Mouse (Mus musculus) liver, embryonic 15.5 days (tissue): ENCODE data around the gene Fam47e. TPM values are rescaled to one million over a fixed set of nuclear protein-coding genes. Genes with fewer than 3 reads are reported as not detected.
"Not testable (repeated sequence)": the region's sequence is repeated elsewhere in the genome, so short reads cannot be mapped to it uniquely, and the experiment has no call there.

Experiments
- ATAC-seq: fragments of 200-750 bp; cut with Nextera tagmentation; 2 replicates; pipeline ENCODE4 v1.8.0; 2017; ENCODE audit warnings: moderate number of reproducible peaks, mild to moderate bottlenecking, moderate library complexity; ENCODE audit not compliant: insufficient read depth
- H3K27ac ChIP-seq: fragments of 300-500 bp; sonication (generic); replicated peaks from 2 replicates; pipeline ENCODE4 v1.5.1; 2015; ENCODE audit warnings: mild to moderate bottlenecking, inconsistent platforms
- H3K27me3 ChIP-seq: fragments of 300-500 bp; sonication (generic); 2 replicates; pipeline ENCODE4 v1.6.1; 2015; ENCODE audit warnings: mild to moderate bottlenecking, inconsistent platforms
- H3K36me3 ChIP-seq: fragments of 300-500 bp; sonication (generic); replicated peaks from 2 replicates; pipeline ENCODE4 v1.6.1; 2015; ENCODE audit warnings: moderate library complexity, mild to moderate bottlenecking, inconsistent platforms
- H3K4me1 ChIP-seq: fragments of 300-500 bp; sonication (generic); replicated peaks from 2 replicates; pipeline ENCODE4 v1.6.1; 2015; ENCODE audit warnings: inconsistent platforms
- H3K4me2 ChIP-seq: fragments of 300-500 bp; sonication (generic); 2 replicates; pipeline ENCODE4 v1.6.1; 2015; ENCODE audit warnings: moderate library complexity, mild to moderate bottlenecking, inconsistent platforms
- H3K4me3 ChIP-seq: fragments of 300-500 bp; sonication (generic); replicated peaks from 2 replicates; pipeline ENCODE4 v1.5.1; 2015; ENCODE audit warnings: mild to moderate bottlenecking, inconsistent platforms
- H3K9ac ChIP-seq: fragments of 300-500 bp; sonication (generic); 2 replicates; pipeline ENCODE4 v1.6.1; 2015; ENCODE audit warnings: moderate library complexity, mild to moderate bottlenecking, inconsistent platforms
- H3K9me3 ChIP-seq: fragments of 300-500 bp; sonication (generic); replicated peaks from 2 replicates; pipeline ENCODE4 v1.6.1; 2016; ENCODE audit warnings: inconsistent platforms
- WGBS: fragments of 180-500 bp; shearing (Covaris S2); methylation state at CpG from one replicate; pipeline ENCODE4 v1.1.7; 2015; ENCODE audit warnings: mixed read lengths; ENCODE audit not compliant: insufficient replicate concordance; 5-methylcytosine and 5-hydroxymethylcytosine counted together
- polyA plus RNA-seq: library from polyadenylated mRNA; unstranded; fragments of >200 nt; fragmentation: Nextera tagmentation; extraction: Ambion mirVana; gene quantifications from 2 replicates; pipeline ENCODE4 v1.2.1, GENCODE M21; 2015

The Fam47e gene
- polyA plus RNA-seq = 4.6 and 7.8 TPM in 2 replicates

DNA sequence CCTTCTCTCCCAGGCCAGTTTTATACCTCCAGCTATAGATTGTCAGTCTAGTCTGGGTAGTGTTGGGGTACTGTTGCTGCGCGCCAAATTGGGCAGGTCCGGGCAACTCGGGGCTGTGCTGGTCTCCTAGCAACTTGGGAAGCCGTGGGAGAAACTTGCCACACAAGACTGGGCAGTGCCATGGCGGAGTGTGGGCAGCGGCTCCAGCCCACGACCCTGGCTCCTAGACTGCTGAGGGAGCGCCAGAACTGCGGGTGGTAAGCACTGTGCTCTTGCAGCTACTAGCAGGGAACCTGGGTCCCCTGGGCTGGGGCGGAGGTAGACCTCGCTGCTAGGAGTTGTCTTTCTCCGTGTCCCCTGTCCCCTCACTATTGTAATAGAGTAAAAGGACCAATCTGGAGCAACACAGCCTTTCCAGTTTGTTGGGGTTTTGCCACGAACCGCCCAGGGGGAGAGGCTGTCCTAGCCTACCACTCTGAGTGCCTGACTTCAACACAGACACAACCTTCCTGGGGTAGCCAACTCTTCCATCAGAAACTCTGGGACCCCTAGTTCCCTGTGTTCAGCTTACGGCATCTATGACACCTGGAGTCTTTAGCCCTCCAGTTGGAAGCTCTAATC lies at the start of gene Fam47e:
Gene Fam47e (plus strand): TSS at position 179 of the 621 bp plus-strand sequence.
- Histone ChIP-seq H3K27me3 (no peaks in the 10 kb centered on the region), H3K4me2 (no peak within 1 kb of the TSS), H3K4me3 (no peak within 1 kb of the TSS), H3K9me3 (no peaks in the 10 kb centered on the region), H3K4me1 (no peaks in the 10 kb centered on the region), H3K36me3 (no peaks in the 10 kb centered on the region), H3K27ac (no peak within 1 kb of the TSS), H3K9ac (no peak within 1 kb of the TSS)
- 67% methylated on average over 16 of the region's 16 CpGs for WGBS
- ATAC-seq = no peak

DNA sequence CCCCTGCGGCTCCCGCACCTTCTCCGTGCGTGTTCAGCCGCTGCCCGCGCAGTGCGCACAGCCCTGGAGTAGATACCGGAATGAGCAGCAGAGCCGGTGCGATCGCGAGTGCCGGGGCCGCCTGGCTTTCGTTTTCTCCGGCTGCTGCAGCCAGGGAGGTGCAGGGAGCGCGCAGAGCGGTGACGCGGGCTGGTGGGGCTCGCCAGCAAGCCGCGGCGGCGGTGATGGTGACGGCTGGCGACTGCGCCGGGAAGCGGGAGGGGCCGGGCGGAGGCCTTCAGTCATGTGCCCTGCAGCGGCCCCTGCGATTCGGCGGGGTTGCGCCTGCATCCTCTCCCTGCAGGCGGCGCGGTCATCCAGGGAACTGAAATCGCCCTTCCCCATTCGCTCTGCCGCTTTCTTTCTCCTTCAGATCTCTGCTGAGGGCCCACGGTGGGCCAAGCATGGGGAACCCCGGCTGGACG lies 49.4 kb upstream of the Fam47e start:
- H3K4me2 ChIP-seq = peak overlapping the region; percentile 77
- H3K27me3 ChIP-seq = no peaks in the 10 kb centered on the region
- peak overlapping the region; percentile 87 for H3K27ac ChIP-seq
- under 1% methylated on average over 47 of the region's 48 CpGs for WGBS
- ATAC-seq = peak; percentile 92
- H3K4me3 ChIP-seq = peak overlapping the region; percentile 75
- no peaks in the 10 kb centered on the region for H3K9me3 ChIP-seq
- H3K4me1 ChIP-seq = peaks cover 25% of the 10 kb centered on the region
- H3K36me3 ChIP-seq = no peaks in the 10 kb centered on the region
- H3K9ac ChIP-seq = peak overlapping the region; percentile 63

DNA sequence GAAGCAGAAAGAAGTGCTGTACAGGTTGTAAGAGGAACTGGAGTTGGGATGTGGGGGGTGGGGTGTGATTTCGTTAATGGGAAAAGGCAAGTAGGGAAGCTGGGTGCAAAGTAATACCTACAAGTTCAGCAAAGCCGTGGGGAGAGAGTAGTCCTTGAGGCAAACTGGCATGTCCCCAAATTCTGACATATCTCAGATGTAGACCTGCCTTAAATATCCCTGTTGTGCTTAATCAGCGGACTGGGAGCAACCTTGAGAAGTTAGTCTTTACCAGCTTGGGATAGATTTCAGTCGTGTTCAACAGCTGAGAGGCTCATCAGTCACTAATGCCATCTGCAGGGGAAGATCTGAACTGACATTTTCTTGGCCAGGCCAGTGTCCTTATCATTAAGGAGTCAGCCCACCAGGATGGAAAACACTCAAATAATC lies 48.6 kb upstream of the Fam47e start:
- WGBS = 10% methylated on average over 4 of the region's 4 CpGs
- Histone ChIP-seq H3K27ac (no peak overlapping the region), H3K36me3 (no peaks in the 10 kb centered on the region), H3K9me3 (no peaks in the 10 kb centered on the region), H3K4me3 (peak overlapping the region; percentile 75), H3K9ac (no peak overlapping the region), H3K4me1 (peaks cover 25% of the 10 kb centered on the region), H3K27me3 (no peaks in the 10 kb centered on the region), H3K4me2 (peak overlapping the region; percentile 77)
- no peak for ATAC-seq

- peak within 1 kb of the TSS; percentile 75 for H3K4me3 ChIP-seq
- H3K36me3 ChIP-seq = no peaks in the 10 kb centered on the region
- H3K9ac ChIP-seq = no peak within 1 kb of the TSS
- no peak for ATAC-seq
- H3K27ac ChIP-seq = peak within 1 kb of the TSS; percentile 51; the same call in 1 of the 2 replicates
- H3K4me2 ChIP-seq = peak within 1 kb of the TSS; percentile 77
- H3K9me3 ChIP-seq = no peaks in the 10 kb centered on the region
- peaks cover 25% of the 10 kb centered on the region for H3K4me1 ChIP-seq
- H3K27me3 ChIP-seq = no peaks in the 10 kb centered on the region
Measured at GRCm38 (mm10) chr5:92506733-92507132, 48.1 kb upstream of the Fam47e start, which contains the start of gene Scarb2. Gene Scarb2, minus strand, starts transcription at chr5:92506833.

GRCm38 (mm10) chr5:92508853-92509252 lies 46.0 kb upstream of the Fam47e start:
- H3K4me1 ChIP-seq = peaks cover 17% of the 10 kb centered on the region
- H3K27ac ChIP-seq = no peak overlapping the region
- no peak overlapping the region for H3K4me3 ChIP-seq
- no peak for ATAC-seq
- H3K9ac ChIP-seq = no peak overlapping the region
- no peaks in the 10 kb centered on the region for H3K36me3 ChIP-seq
- no peaks in the 10 kb centered on the region for H3K9me3 ChIP-seq
- no peak overlapping the region for H3K4me2 ChIP-seq
- 18% methylated on average over 5 of the region's 5 CpGs for WGBS
- H3K27me3 ChIP-seq = no peaks in the 10 kb centered on the region

GRCm38 (mm10) chr5:92511256-92511655 lies 43.6 kb upstream of the Fam47e start:
- ATAC-seq = no peak
- Histone ChIP-seq H3K4me2 (no peak overlapping the region), H3K9me3 (no peaks in the 10 kb centered on the region), H3K4me1 (peaks cover 1% of the 10 kb centered on the region), H3K36me3 (no peaks in the 10 kb centered on the region), H3K27ac (no peak overlapping the region), H3K9ac (no peak overlapping the region), H3K4me3 (no peak overlapping the region), H3K27me3 (no peaks in the 10 kb centered on the region)

DNA sequence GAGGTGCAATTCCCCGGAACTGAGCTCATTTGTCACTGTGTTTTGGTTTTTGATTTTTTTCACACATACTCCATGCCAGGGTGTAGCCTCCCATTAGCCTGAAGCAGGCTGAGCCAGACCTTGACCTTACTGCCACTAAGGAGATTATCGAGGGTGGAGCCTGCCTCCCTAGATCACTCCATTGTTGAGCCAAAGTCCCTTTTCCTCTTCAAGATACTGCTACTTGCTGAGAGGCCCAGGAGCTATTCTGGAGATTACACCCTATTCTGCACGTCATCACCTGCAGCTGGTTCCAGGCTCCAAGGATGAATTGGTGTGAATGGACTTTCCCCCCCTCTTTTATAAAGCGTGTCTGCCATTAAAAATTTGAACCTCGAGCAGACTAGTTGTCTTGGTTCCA lies 42.8 kb upstream of the Fam47e start:
- no peak overlapping the region for H3K9ac ChIP-seq
- no peaks in the 10 kb centered on the region for H3K36me3 ChIP-seq
- H3K4me3 ChIP-seq = no peak overlapping the region
- WGBS = 72% methylated on average over 5 of the region's 5 CpGs
- ATAC-seq = no peak
- H3K4me1 ChIP-seq = no peaks in the 10 kb centered on the region
- no peak overlapping the region for H3K27ac ChIP-seq
- H3K27me3 ChIP-seq = no peaks in the 10 kb centered on the region
- no peaks in the 10 kb centered on the region for H3K9me3 ChIP-seq
- no peak overlapping the region for H3K4me2 ChIP-seq

DNA sequence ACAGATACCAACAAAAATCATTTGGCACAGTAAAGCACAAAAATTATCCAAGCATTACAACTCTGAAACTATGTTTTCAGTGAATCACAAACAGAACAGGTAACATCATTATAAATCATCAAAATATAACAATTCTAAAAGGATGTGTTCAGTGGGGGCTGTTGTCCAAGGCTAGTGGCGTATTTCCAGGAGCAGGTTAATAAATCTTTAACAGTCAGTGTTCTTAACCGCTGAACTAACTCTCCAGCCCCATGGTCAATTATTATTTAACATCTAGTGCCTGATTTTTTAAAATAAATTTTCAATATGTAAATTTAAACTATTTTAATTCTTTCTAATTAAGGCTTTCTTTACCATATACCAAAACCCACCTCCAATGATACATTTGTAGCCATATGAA lies 33.7 kb upstream of the Fam47e start:
- not testable (repeated sequence) for H3K36me3 ChIP-seq, H3K9me3 ChIP-seq, H3K27me3 ChIP-seq, H3K4me3 ChIP-seq, H3K9ac ChIP-seq, ATAC-seq, H3K4me1 ChIP-seq, H3K4me2 ChIP-seq, H3K27ac ChIP-seq
- WGBS = 64% methylated on average over 2 of the region's 2 CpGs

DNA sequence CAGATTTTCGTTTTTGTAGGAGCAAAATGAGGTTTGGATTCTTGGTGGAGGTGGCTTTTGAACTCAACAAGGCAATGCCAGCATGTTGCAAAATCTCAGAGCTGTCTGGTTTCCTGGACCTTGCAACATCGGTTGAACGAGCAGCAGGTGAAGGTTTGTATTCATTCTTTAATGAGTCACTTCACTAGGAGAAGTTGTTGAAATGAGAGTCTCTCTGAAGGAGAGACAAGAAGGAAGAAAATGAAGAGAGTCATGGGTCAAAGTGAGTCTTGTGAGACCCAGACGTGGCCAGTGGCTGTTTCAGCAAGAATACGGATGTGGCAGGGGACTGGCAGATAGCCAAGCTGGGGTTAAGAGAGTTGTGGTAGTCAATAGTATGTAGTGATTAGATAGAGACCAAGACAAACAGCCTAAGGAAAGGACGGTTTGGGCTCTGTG lies 30.0 kb upstream of the Fam47e start:
- H3K27ac ChIP-seq = peak overlapping the region; percentile 38
- ATAC-seq = no peak
- peak overlapping the region; percentile 14 for H3K4me2 ChIP-seq
- no peaks in the 10 kb centered on the region for H3K4me1 ChIP-seq
- no peaks in the 10 kb centered on the region for H3K27me3 ChIP-seq
- 23% methylated on average over 6 of the region's 6 CpGs for WGBS
- no peaks in the 10 kb centered on the region for H3K36me3 ChIP-seq
- no peak overlapping the region for H3K9ac ChIP-seq
- H3K9me3 ChIP-seq = no peaks in the 10 kb centered on the region
- H3K4me3 ChIP-seq = no peak overlapping the region

- no peak overlapping the region for H3K4me3 ChIP-seq
- H3K27me3 ChIP-seq = no peaks in the 10 kb centered on the region
- WGBS = 42% methylated on average over 4 of the region's 4 CpGs
Measured at GRCm38 (mm10) chr5:92539698-92540097, 15.2 kb upstream of the Fam47e start.

DNA sequence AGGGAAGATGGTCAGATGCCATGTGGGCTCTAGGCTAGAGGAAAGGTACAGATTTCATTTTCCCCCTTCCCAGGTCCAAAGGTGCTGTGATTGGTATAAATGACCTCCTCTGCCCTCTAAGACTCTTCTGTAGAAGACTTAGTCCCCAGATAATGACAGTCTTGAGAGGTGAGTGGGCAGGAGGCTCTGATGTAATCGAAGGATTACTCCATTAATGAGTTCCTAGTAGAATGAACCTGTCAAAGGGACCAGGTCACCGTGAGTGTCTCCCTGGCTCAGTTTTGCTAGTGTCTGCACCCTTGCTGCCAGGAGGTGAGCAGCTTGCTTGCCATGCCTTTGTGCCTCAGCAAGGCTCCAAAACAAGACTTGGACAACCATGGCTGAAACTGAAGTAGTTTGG lies 2.3 kb upstream of the Fam47e start:
- no peaks in the 10 kb centered on the region for H3K36me3 ChIP-seq
- WGBS = 57% methylated on average over 2 of the region's 2 CpGs
- no peak overlapping the region for H3K27ac ChIP-seq

More at GRCm38 (mm10) chr5:92539698-92540097, 15.2 kb upstream of the Fam47e start:
- H3K27ac ChIP-seq = no peak overlapping the region
- H3K36me3 ChIP-seq = no peaks in the 10 kb centered on the region
- no peaks in the 10 kb centered on the region for H3K4me1 ChIP-seq
- H3K9me3 ChIP-seq = no peaks in the 10 kb centered on the region
- no peak for ATAC-seq
- H3K9ac ChIP-seq = no peak overlapping the region
- no peak overlapping the region for H3K4me2 ChIP-seq

DNA sequence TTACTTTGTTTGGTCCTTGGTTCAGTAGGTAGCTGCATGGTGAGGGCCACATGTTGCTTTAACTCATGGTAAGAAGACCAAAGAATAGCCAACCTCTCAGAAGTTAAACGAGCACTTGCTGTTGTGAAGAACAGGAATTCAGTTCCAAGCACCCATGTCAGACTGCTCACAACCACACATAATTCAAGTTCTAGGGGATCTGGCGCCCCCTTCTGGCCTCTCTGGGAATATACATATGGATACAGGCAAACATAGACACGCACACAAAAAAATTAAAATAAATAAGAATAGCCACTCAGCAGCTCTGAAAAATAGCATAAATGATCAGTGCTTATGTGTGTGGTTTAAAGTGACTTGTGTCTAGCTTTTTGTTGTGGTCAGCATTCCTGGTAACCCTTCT lies 930 bp upstream of the Fam47e start:
- Histone ChIP-seq H3K27ac (no peak overlapping the region), H3K36me3 (no peaks in the 10 kb centered on the region), H3K4me2 (no peak overlapping the region), H3K4me3 (no peak overlapping the region), H3K27me3 (no peaks in the 10 kb centered on the region), H3K9ac (no peak overlapping the region), H3K4me1 (no peaks in the 10 kb centered on the region), H3K9me3 (no peaks in the 10 kb centered on the region)
- 50% methylated on average over 3 of the region's 3 CpGs for WGBS
- no peak for ATAC-seq

More for the DNA sequence above, 2.3 kb upstream of the Fam47e start:
- no peak overlapping the region for H3K4me2 ChIP-seq
- H3K4me1 ChIP-seq = no peaks in the 10 kb centered on the region
- no peak overlapping the region for H3K4me3 ChIP-seq
- no peaks in the 10 kb centered on the region for H3K9me3 ChIP-seq
- ATAC-seq = no peak
- H3K27me3 ChIP-seq = no peaks in the 10 kb centered on the region
- no peak overlapping the region for H3K9ac ChIP-seq
